Mouse (Mus musculus) urinary bladder, postnatal 10 days (tissue): Measurements from ENCODE around the gene Cbx4.
"Not testable (repeated sequence)": the region's sequence is repeated elsewhere in the genome, so short reads cannot be mapped to it uniquely, and the experiment has no call there.

Experiments used
- DNase-seq: peaks from one replicate; pipeline ENCODE4 v3.0.0; 2022; ENCODE audit warnings: low spot score

Cbx4 gene

GRCm38 (mm10) chr11:119109415-119110071, 23.5 kb upstream of the Cbx4 start:
- no peak for DNase-seq

GRCm38 (mm10) chr11:119108573-119109263, 22.7 kb upstream of the Cbx4 start:
- DNase-seq: no peak

- no peak for DNase-seq
Measured at GRCm38 (mm10) chr11:119106289-119106688, 20.3 kb upstream of the Cbx4 start.

- DNase-seq: no peak
Measured at GRCm38 (mm10) chr11:119105748-119106147, 19.7 kb upstream of the Cbx4 start.

- DNase-seq: no peak
Measured at GRCm38 (mm10) chr11:119105071-119105609, 19.1 kb upstream of the Cbx4 start.

- DNase-seq: no peak
Measured at GRCm38 (mm10) chr11:119103991-119104390, 18.0 kb upstream of the Cbx4 start.

- DNase-seq: not testable (repeated sequence)
Measured at GRCm38 (mm10) chr11:119100355-119100754, 14.3 kb upstream of the Cbx4 start.

- no peak for DNase-seq
Measured at GRCm38 (mm10) chr11:119098202-119098601, 12.2 kb upstream of the Cbx4 start.

- DNase-seq: no peak
Measured at GRCm38 (mm10) chr11:119095441-119095840, 9.4 kb upstream of the Cbx4 start.

GRCm38 (mm10) chr11:119093322-119093721, 7.3 kb upstream of the Cbx4 start:
- DNase-seq: no peak

GRCm38 (mm10) chr11:119092286-119092685, 6.3 kb upstream of the Cbx4 start:
- DNase-seq: no peak

GRCm38 (mm10) chr11:119091598-119091991, 5.6 kb upstream of the Cbx4 start:
- no peak for DNase-seq

GRCm38 (mm10) chr11:119090961-119091597, 5.1 kb upstream of the Cbx4 start:
- DNase-seq: no peak

- DNase-seq: no peak
Measured at GRCm38 (mm10) chr11:119090076-119090960, 4.3 kb upstream of the Cbx4 start.

- DNase-seq: no peak
Measured at GRCm38 (mm10) chr11:119089235-119090075, 3.4 kb upstream of the Cbx4 start.

GRCm38 (mm10) chr11:119088391-119089234, 2.6 kb upstream of the Cbx4 start:
- no peak for DNase-seq

GRCm38 (mm10) chr11:119087301-119088082, 1.5 kb upstream of the Cbx4 start:
- no peak for DNase-seq

GRCm38 (mm10) chr11:119085279-119086062, 550 bp downstream of the Cbx4 start:
- DNase-seq: no peak
